Mouse (Mus musculus): ENCODE results near the gene Il33. TPM values are rescaled to one million over a fixed set of nuclear protein-coding genes. Genes with fewer than 3 reads are reported as not detected.

Gene Il33
- total RNA-seq, 2 experiments from 2014 or later, result 29.9 to 37.1 TPM

- intact Hi-C loops (cut with DNase I), result no loop called here
- TF ChIP-seq CTCF (IDR thresholded peaks at IDR 0.05), result no peak
- no peak for DNase-seq (ENCODE audit: extremely low spot score in 1 of 2, low spot score in 2 of 2)
- Histone ChIP-seq H3K27ac (no peak overlapping the region), H3K4me3 (no peak overlapping the region)
These were observed 38.7 kb downstream of the Il33 start for GRCm38 (mm10) chr19:29963598-29964092.

- intact Hi-C loops (cut with DNase I), result no loop called here
- Histone ChIP-seq H3K27ac (no peak overlapping the region), H3K4me3 (no peak overlapping the region)
- TF ChIP-seq CTCF (IDR thresholded peaks at IDR 0.05), result no peak
- no peak for DNase-seq (ENCODE audit: extremely low spot score in 1 of 2, low spot score in 2 of 2)
These were observed 43.0 kb downstream of the Il33 start for GRCm38 (mm10) chr19:29967960-29968359.

- no peak overlapping the region for H3K4me3 ChIP-seq
- intact Hi-C loops (cut with DNase I), result no loop called here
- no peak overlapping the region for H3K27ac ChIP-seq
- no peak for DNase-seq (ENCODE audit: extremely low spot score in 1 of 2, low spot score in 2 of 2)
- TF ChIP-seq CTCF (IDR thresholded peaks at IDR 0.05), result no peak
These were observed 48.5 kb downstream of the Il33 start for GRCm38 (mm10) chr19:29973396-29973795.

GRCm38 (mm10) chr19:29978847-29979246 lies 53.9 kb downstream of the Il33 start:
- DNase-seq (ENCODE audit: extremely low spot score in 1 of 2, low spot score in 2 of 2), result no peak
- H3K27ac ChIP-seq, result no peak overlapping the region
- intact Hi-C loops (cut with DNase I), result loop anchor here (1.0 to 5.0 kb wide), 3 partner anchors 52 to 297 kb away; partner anchors contain the start of gene Uhrf2
- TF ChIP-seq CTCF (IDR thresholded peaks at IDR 0.05), result peak; percentile 74
- H3K4me3 ChIP-seq, result no peak overlapping the region

DNA sequence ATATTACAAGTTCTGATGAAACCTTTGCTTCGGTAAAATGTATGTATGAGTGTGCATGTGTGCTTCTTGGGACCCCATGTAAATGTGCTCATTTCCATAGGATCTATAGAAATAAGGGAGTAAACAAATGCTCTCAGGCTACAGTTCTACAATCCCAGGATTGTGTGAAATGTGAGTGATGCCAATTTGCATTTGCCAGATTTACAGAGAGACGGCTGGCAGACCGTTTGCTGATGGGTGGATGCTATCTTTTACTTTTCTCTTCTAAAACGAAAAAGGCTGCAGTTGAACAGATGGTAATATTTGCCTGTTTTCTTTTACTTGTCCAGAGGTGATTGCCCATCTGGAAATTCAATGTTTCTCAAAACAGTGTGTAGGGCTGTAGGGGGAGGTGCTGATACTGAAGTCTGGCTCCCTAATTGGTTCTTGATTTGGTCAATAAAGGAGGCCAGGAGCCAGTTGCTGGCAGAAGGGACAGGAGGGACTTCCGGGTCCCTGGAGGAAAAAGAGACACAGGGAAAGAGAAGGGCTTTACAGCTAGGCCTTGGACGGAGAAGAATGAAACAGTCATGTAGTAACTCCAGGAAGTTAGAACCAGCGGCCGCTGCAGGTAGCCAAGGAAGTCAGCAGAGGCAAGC lies 54.7 kb downstream of the Il33 start:
- TF ChIP-seq CTCF (IDR thresholded peaks at IDR 0.05), result no peak
- DNase-seq (ENCODE audit: extremely low spot score in 1 of 2, low spot score in 2 of 2), result no peak
- no peak overlapping the region for H3K27ac ChIP-seq
- H3K4me3 ChIP-seq, result no peak overlapping the region
- intact Hi-C loops (cut with DNase I), result loop anchor here (1.0 to 10.0 kb wide), 4 partner anchors 51 to 297 kb away; partner anchors contain the start of gene Uhrf2

DNA sequence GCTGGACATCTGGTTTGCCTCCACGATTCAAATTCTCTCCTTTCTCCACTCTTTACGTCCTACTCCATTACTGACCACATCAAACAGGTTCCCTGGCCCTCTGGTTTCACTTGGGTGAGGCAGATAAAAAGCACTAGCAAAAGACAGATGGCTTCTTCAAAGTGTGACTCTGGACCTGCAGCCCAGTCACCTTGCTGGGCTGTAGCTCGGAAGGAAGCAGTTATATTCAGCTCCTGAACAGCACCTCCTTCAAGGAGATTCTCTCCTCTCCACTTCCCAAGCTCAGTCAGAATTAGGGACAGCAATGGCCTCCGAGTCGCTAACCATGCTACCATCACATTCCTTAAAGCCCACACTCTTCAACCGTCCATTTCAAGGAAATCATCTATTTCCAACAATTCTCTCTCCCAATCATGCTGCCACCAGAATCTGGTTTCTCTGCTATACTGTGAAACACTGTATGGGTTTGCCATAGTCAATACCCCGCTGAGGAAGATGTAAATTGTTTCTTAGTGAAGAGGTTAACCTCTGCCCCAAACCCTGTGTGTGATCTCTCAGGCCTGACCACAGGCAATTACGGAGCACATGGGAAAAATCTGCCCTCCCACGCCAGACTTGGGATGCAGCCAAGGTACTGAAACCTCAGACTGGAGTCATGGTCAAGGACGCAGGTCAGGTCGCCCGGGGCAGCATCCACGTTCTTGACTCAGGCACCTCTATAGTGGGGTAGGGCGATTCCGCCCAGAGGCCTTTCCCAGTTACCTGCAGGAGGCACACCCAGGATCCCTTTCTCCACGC lies 59.5 kb downstream of the Il33 start:
- Histone ChIP-seq H3K27ac (no peak overlapping the region), H3K4me3 (no peak overlapping the region)
- TF ChIP-seq CTCF (IDR thresholded peaks at IDR 0.05), result no peak
- intact Hi-C loops (cut with DNase I), result loop anchor here (10.0 kb wide), 1 partner anchor 220 kb away; no protein-coding TSS in a partner anchor
- DNase-seq (ENCODE audit: extremely low spot score in 1 of 2, low spot score in 2 of 2), result no peak

DNA sequence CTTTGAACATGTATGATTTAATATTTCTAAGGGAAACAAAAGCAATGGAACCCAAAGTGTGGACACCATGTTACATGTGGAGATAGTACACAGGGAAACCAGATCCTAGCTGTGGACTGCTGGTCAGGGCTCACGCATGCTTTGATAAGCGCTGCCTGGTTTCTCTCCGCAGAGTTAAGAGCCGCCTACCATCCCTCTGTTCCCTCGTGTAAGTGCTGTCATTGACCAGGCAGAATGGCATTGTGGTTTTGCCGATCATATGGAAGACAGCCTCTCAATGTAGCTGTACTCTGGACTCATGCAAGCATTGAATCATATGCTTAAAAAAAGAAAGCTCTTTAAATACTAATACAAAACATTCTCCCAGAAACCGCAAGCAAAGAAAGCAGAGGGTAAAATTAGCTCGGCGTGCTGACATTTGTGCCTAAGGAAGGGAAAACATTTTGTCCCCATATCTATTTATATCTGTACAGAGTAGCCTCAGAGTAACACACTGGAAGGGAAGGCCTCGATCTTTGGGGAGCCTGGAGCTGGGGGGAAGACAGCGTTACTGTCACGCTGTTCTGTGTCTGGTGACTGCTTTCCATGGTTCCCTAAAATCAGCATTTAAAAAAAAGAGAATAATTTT lies 61.7 kb downstream of the Il33 start:
- no peak overlapping the region for H3K4me3 ChIP-seq
- no peak overlapping the region for H3K27ac ChIP-seq
- no peak for DNase-seq (ENCODE audit: extremely low spot score in 1 of 2, low spot score in 2 of 2)
- TF ChIP-seq CTCF (IDR thresholded peaks at IDR 0.05), result no peak
- intact Hi-C loops (cut with DNase I), result loop anchor here (10.0 kb wide), 1 partner anchor 218 kb away; no protein-coding TSS in a partner anchor

GRCm38 (mm10) chr19:30000406-30001365 lies 75.8 kb downstream of the Il33 start:
- TF ChIP-seq CTCF (IDR thresholded peaks at IDR 0.05), result no peak
- intact Hi-C loops (cut with DNase I), result no loop called here
- Histone ChIP-seq H3K4me3 (no peak overlapping the region), H3K27ac (no peak overlapping the region)
- DNase-seq (ENCODE audit: extremely low spot score in 1 of 2, low spot score in 2 of 2), result no peak

- DNase-seq (ENCODE audit: extremely low spot score in 1 of 2, low spot score in 2 of 2), result no peak
- TF ChIP-seq CTCF (IDR thresholded peaks at IDR 0.05), result no peak
- intact Hi-C loops (cut with DNase I), result no loop called here
- Histone ChIP-seq H3K27ac (no peak overlapping the region), H3K4me3 (no peak overlapping the region)
These were observed 76.6 kb downstream of the Il33 start for GRCm38 (mm10) chr19:30001550-30001949.

GRCm38 (mm10) chr19:30003621-30004020 lies 78.7 kb downstream of the Il33 start, which contains the start of gene Trpd52l3:
Gene Trpd52l3 (plus strand): TSS chr19:30003790.
- Histone ChIP-seq H3K4me3 (no peak within 1 kb of the TSS), H3K27ac (no peak within 1 kb of the TSS)
- intact Hi-C loops (cut with DNase I), result no loop called here
- no peak for DNase-seq (ENCODE audit: extremely low spot score in 1 of 2, low spot score in 2 of 2)
- TF ChIP-seq CTCF (IDR thresholded peaks at IDR 0.05), result no peak

- no peak for TF ChIP-seq CTCF (IDR thresholded peaks at IDR 0.05)
- intact Hi-C loops (cut with DNase I), result no loop called here
- no peak overlapping the region for H3K4me3 ChIP-seq
These were observed 81.5 kb downstream of the Il33 start for GRCm38 (mm10) chr19:30006371-30006770.

More at GRCm38 (mm10) chr19:30006371-30006770, 81.5 kb downstream of the Il33 start:
- no peak overlapping the region for H3K27ac ChIP-seq
- no peak for DNase-seq (ENCODE audit: extremely low spot score in 1 of 2, low spot score in 2 of 2)

Other genes with a start within 250 kb of the Il33 start
- under 1 TPM; 0.50 to 0.84 TPM for gene Mlana, start 227.3 kb upstream of the Il33 start, total RNA-seq (2021)
- 10 to 100 TPM; 38.3 to 41.1 TPM for gene 9930021J03Rik, start 119.1 kb upstream of the Il33 start, total RNA-seq (2021)
- 10 to 100 TPM; 32.1 to 36.4 TPM for gene Ranbp6, start 112.1 kb upstream of the Il33 start, total RNA-seq (2021)
- not detected for gene Trpd52l3, start 78.7 kb downstream of the Il33 start, total RNA-seq (2021)
- gene Uhrf2, start 105.4 kb downstream of the Il33 start, total RNA-seq (2021), result 10 to 100 TPM; 50.1 to 58.7 TPM

Measured in left cerebral cortex, adult 2 months (tissue).